Mouse (Mus musculus): ENCODE data around the gene Wnt1.

The Wnt1 gene

GRCm38 (mm10) chr15:98777762-98778161 lies 11.9 kb upstream of the Wnt1 start, which contains the start of gene Wnt10b:
Gene Wnt10b (minus strand): TSS chr15:98778150.
- DNase-seq (ENCODE audit: low spot score in 2 of 2), result no peak

GRCm38 (mm10) chr15:98778191-98778770 lies 11.4 kb upstream of the Wnt1 start:
- no peak for DNase-seq (ENCODE audit: low spot score in 2 of 2)

GRCm38 (mm10) chr15:98778806-98779205 lies 10.9 kb upstream of the Wnt1 start:
- peak in 1 of 2 experiments; percentile 28 for DNase-seq (ENCODE audit: low spot score in 2 of 2)

GRCm38 (mm10) chr15:98780075-98780474 lies 9.6 kb upstream of the Wnt1 start:
- no peak for DNase-seq (ENCODE audit: low spot score in 2 of 2)

- DNase-seq (ENCODE audit: low spot score in 2 of 2), result no peak
Measured at GRCm38 (mm10) chr15:98780573-98780972, 9.1 kb upstream of the Wnt1 start.

- DNase-seq (ENCODE audit: low spot score in 2 of 2), result no peak
Measured at GRCm38 (mm10) chr15:98781166-98781565, 8.5 kb upstream of the Wnt1 start.

- DNase-seq (ENCODE audit: low spot score in 2 of 2), result no peak
Measured at GRCm38 (mm10) chr15:98785744-98786143, 3.9 kb upstream of the Wnt1 start.

GRCm38 (mm10) chr15:98787930-98788329 lies 1.7 kb upstream of the Wnt1 start:
- no peak for DNase-seq (ENCODE audit: low spot score in 2 of 2)

GRCm38 (mm10) chr15:98788972-98789660 lies 541 bp upstream of the Wnt1 start:
- no peak for DNase-seq (ENCODE audit: low spot score in 2 of 2)

- no peak for DNase-seq (ENCODE audit: low spot score in 2 of 2)
Measured at GRCm38 (mm10) chr15:98790761-98791160, 1.1 kb downstream of the Wnt1 start.

- DNase-seq (ENCODE audit: low spot score in 2 of 2), result no peak
Measured at GRCm38 (mm10) chr15:98791221-98791620, 1.6 kb downstream of the Wnt1 start.

- DNase-seq (ENCODE audit: low spot score in 2 of 2), result no peak
Measured at GRCm38 (mm10) chr15:98791771-98792170, 2.1 kb downstream of the Wnt1 start.

GRCm38 (mm10) chr15:98792233-98793020 lies 2.8 kb downstream of the Wnt1 start:
- DNase-seq (ENCODE audit: low spot score in 2 of 2), result no peak

GRCm38 (mm10) chr15:98793141-98793698 lies 3.6 kb downstream of the Wnt1 start:
- DNase-seq (ENCODE audit: low spot score in 2 of 2), result no peak

- DNase-seq (ENCODE audit: low spot score in 2 of 2), result no peak
Measured at GRCm38 (mm10) chr15:98796803-98797595, 7.3 kb downstream of the Wnt1 start.

GRCm38 (mm10) chr15:98797835-98798492 lies 8.3 kb downstream of the Wnt1 start:
- no peak for DNase-seq (ENCODE audit: low spot score in 2 of 2)

- no peak for DNase-seq (ENCODE audit: low spot score in 2 of 2)
Measured at GRCm38 (mm10) chr15:98798903-98799302, 9.2 kb downstream of the Wnt1 start.

- DNase-seq (ENCODE audit: low spot score in 2 of 2), result peak; percentile 65 to 77
Measured at GRCm38 (mm10) chr15:98799396-98799795, 9.7 kb downstream of the Wnt1 start.

GRCm38 (mm10) chr15:98802926-98803325 lies 13.3 kb downstream of the Wnt1 start:
- DNase-seq (ENCODE audit: low spot score in 2 of 2), result no peak

GRCm38 (mm10) chr15:98804054-98804453 lies 14.4 kb downstream of the Wnt1 start:
- peak; percentile 52 to 68 for DNase-seq (ENCODE audit: low spot score in 2 of 2)

All from natural killer cell, adult 2 months (primary cell).